Mouse (Mus musculus) embryonic facial prominence, embryonic 13.5 days (tissue): Measurements from ENCODE around the gene Srebf2. TPM values are rescaled to one million over a fixed set of nuclear protein-coding genes. Genes with fewer than 3 reads are reported as not detected.

Experiments used
- ATAC-seq: fragments of 200-750 bp; cut with Nextera tagmentation; 2 replicates; pipeline ENCODE4 v1.8.0; 2017; ENCODE audit warnings: low read depth; ENCODE audit not compliant: insufficient number of reproducible peaks, insufficient read depth, low FRiP score, low TSS enrichment
- H3K27ac ChIP-seq: fragments of 300-500 bp; sonication (generic); 2 replicates; pipeline ENCODE4 v1.5.1; 2015; ENCODE audit warnings: moderate library complexity, mild to moderate bottlenecking, inconsistent platforms
- H3K27me3 ChIP-seq: fragments of 300-500 bp; sonication (generic); 2 replicates; pipeline ENCODE4 v1.6.1; 2015; ENCODE audit warnings: mild to moderate bottlenecking, inconsistent platforms
- H3K36me3 ChIP-seq: fragments of 300-500 bp; sonication (generic); 2 replicates; pipeline ENCODE4 v1.6.1; 2015; ENCODE audit warnings: mild to moderate bottlenecking, inconsistent platforms
- H3K4me1 ChIP-seq: fragments of 300-500 bp; sonication (generic); 2 replicates; pipeline ENCODE4 v1.6.1; 2015; ENCODE audit warnings: inconsistent platforms
- H3K4me2 ChIP-seq: fragments of 300-500 bp; sonication (generic); 2 replicates; pipeline ENCODE4 v1.6.1; 2015; ENCODE audit warnings: moderate library complexity, mild to moderate bottlenecking, inconsistent platforms
- H3K4me3 ChIP-seq: fragments of 300-500 bp; sonication (generic); 2 replicates; pipeline ENCODE4 v1.5.1; 2015; ENCODE audit warnings: mild to moderate bottlenecking, inconsistent platforms
- H3K9ac ChIP-seq: fragments of 300-500 bp; sonication (generic); 2 replicates; pipeline ENCODE4 v1.6.1; 2015; ENCODE audit warnings: mild to moderate bottlenecking, inconsistent platforms
- H3K9me3 ChIP-seq: fragments of 300-500 bp; sonication (generic); 2 replicates; pipeline ENCODE4 v1.6.1; 2016; ENCODE audit warnings: inconsistent platforms
- WGBS: fragments of 180-500 bp; shearing (Covaris S2); methylation state at CpG from one replicate; pipeline ENCODE4 v1.1.7; 2015; ENCODE audit warnings: mixed read lengths; 5-methylcytosine and 5-hydroxymethylcytosine counted together
- polyA plus RNA-seq: library from polyadenylated mRNA; unstranded; fragments of >200 nt; fragmentation: Nextera tagmentation; extraction: Ambion mirVana; gene quantifications from 2 replicates; pipeline ENCODE4 v1.2.1, GENCODE M21; 2015

Srebf2 gene
- polyA plus RNA-seq, 1 experiment from 2014 or later, result 160 TPM

GRCm38 (mm10) chr15:82185062-82185783 lies 38.2 kb downstream of the Srebf2 start:
- Histone ChIP-seq H3K4me1 (no peaks in the 10 kb centered on the region), H3K36me3 (peaks cover 100% of the 10 kb centered on the region), H3K27ac (no peak overlapping the region), H3K9ac (0 out of 2 replicates have a peak overlapping the region, but pooled peaks have one; percentile 0), H3K27me3 (no peaks in the 10 kb centered on the region), H3K4me2 (no peak overlapping the region), H3K9me3 (peaks cover 8% of the 10 kb centered on the region; the same call in 1 of the 2 replicates), H3K4me3 (no peak overlapping the region)
- WGBS, result 92% methylated on average over 14 of the region's 14 CpGs
- no peak for ATAC-seq

DNA sequence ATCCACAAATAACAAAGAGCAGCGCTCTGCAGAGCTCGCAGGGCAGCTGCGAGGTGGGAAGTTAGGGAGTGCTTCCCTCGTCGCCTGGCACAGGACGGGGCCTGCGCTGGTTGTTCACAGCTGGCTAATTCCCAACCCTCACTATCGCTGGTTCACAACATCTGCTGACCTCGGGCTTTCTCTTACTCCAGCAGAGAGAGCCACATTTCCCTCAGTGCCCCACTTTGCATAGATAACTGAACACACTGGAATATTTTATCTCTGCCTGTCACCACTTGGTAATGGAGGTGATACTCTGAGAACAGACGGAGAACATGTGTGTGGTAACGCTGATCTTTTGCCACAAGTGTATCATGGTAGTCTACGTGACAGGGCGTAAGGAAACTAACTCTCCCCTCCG lies 39.1 kb downstream of the Srebf2 start:
- Histone ChIP-seq H3K4me3 (no peak overlapping the region), H3K9me3 (peaks cover 8% of the 10 kb centered on the region; the same call in 1 of the 2 replicates), H3K4me2 (no peak overlapping the region), H3K9ac (no peak overlapping the region), H3K27ac (no peak overlapping the region), H3K36me3 (peaks cover 98% of the 10 kb centered on the region), H3K4me1 (no peaks in the 10 kb centered on the region), H3K27me3 (no peaks in the 10 kb centered on the region)
- WGBS, result 83% methylated on average over 14 of the region's 14 CpGs
- no peak for ATAC-seq

GRCm38 (mm10) chr15:82186931-82187330 lies 40.0 kb downstream of the Srebf2 start:
- WGBS, result 94% methylated on average over 5 of the region's 5 CpGs

DNA sequence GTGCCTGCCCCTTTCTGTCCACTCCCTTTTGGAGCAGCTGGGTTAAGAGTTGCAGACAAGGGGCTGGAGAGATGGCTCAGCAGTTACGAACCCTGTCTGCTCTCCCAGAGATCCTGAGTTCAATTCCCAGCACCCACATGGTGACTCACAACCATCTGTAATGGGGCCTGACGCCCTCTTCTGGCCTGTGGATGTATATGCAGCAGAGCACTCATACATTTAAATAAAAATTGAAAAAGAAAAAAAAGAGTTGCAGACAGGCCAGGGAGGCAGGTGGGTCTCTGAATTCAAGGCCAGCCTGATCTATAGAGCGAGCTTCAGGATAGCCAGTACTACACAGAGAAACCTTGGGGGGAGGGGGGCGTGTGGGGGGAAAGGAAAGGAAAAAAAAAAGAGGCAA lies 40.4 kb downstream of the Srebf2 start:
- H3K27ac ChIP-seq, result no peak overlapping the region
- peaks cover 98% of the 10 kb centered on the region for H3K36me3 ChIP-seq
- H3K4me3 ChIP-seq, result no peak overlapping the region
- H3K9me3 ChIP-seq, result peaks cover under 1% of the 10 kb centered on the region; the same call in 1 of the 2 replicates
- no peak overlapping the region for H3K4me2 ChIP-seq
- H3K27me3 ChIP-seq, result no peaks in the 10 kb centered on the region
- H3K9ac ChIP-seq, result no peak overlapping the region
- WGBS, result 75% methylated on average over 4 of the region's 4 CpGs
- H3K4me1 ChIP-seq, result no peaks in the 10 kb centered on the region
- ATAC-seq, result no peak

More at GRCm38 (mm10) chr15:82186931-82187330, 40.0 kb downstream of the Srebf2 start:
- Histone ChIP-seq H3K9me3 (peaks cover 6% of the 10 kb centered on the region; the same call in 1 of the 2 replicates), H3K27me3 (no peaks in the 10 kb centered on the region), H3K36me3 (peaks cover 98% of the 10 kb centered on the region), H3K4me3 (no peak overlapping the region), H3K4me2 (no peak overlapping the region), H3K9ac (no peak overlapping the region), H3K4me1 (no peaks in the 10 kb centered on the region), H3K27ac (no peak overlapping the region)
- no peak for ATAC-seq

- no peak overlapping the region for H3K4me3 ChIP-seq
- WGBS, result 77% methylated on average over 1 of the region's 1 CpGs
These were observed 40.9 kb downstream of the Srebf2 start for GRCm38 (mm10) chr15:82187924-82188323.

DNA sequence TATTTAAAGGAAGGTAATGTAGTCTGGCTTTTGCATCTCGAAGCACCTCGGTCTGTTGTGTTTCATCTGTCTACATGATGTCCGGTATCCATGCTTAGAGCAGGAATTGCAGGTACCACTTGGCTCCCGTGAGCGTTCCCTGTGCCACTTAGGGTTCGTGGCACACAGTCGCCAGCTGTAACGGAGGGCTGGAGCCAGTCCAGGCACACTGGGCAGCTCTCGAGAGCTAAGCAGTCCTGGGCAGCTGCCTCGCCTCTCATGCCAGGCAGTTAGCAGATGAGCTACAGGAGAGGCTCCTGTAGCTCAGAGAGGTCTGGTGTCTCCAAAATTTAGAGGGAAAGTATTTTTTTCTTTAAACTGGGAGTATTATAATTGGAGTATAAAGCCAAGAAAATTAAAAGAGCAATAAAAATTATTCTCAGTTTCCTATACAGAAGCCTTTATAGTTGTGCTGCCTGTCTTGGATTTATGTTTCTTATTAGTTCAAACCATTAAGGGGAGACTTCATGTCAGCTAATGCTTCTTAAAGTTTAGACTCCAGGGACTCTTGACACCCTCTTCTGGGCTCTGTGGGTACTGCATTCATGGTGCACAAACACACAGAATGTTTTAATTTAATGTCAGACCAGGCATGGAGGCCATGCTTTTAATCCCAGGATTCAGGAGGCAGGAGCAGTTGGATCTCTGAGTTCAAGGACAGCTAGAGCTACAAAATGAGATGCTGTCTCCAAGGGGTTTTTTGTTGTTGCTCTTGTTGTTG lies 41.7 kb downstream of the Srebf2 start:
- H3K4me3 ChIP-seq, result no peak overlapping the region
- H3K27ac ChIP-seq, result no peak overlapping the region
- 95% methylated on average over 10 of the region's 10 CpGs for WGBS
- no peak for ATAC-seq
- H3K4me1 ChIP-seq, result no peaks in the 10 kb centered on the region
- no peaks in the 10 kb centered on the region for H3K9me3 ChIP-seq
- no peak overlapping the region for H3K4me2 ChIP-seq
- no peak overlapping the region for H3K9ac ChIP-seq
- no peaks in the 10 kb centered on the region for H3K27me3 ChIP-seq
- peaks cover 97% of the 10 kb centered on the region for H3K36me3 ChIP-seq

More at GRCm38 (mm10) chr15:82187924-82188323, 40.9 kb downstream of the Srebf2 start:
- Histone ChIP-seq H3K4me2 (no peak overlapping the region), H3K9ac (no peak overlapping the region), H3K4me1 (no peaks in the 10 kb centered on the region), H3K27me3 (no peaks in the 10 kb centered on the region), H3K27ac (no peak overlapping the region), H3K36me3 (peaks cover 98% of the 10 kb centered on the region), H3K9me3 (no peaks in the 10 kb centered on the region)
- no peak for ATAC-seq

DNA sequence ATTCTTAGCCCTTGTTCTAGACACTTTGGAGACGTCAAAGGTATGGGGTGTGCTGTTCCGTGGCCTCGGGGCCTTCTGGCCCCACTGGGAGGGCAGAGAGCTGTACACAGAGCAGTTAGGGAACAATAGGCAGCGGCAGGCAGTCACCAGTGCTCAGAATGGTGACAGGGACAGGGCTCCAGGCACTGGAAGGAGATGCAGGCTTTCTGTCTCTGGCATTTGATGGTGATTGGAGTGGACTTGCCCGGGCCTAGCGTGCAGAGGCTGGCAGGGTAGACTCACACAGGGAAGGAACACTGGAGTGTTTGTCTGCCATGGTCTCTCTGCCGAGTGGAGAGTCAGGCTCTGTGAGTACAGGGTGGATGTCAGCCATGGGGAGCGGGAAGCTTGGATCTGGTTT lies 45.6 kb downstream of the Srebf2 start:
- H3K9me3 ChIP-seq, result no peaks in the 10 kb centered on the region
- no peak for ATAC-seq
- no peaks in the 10 kb centered on the region for H3K27me3 ChIP-seq
- H3K4me1 ChIP-seq, result no peaks in the 10 kb centered on the region
- peak overlapping the region; percentile 11; the same call in 1 of the 2 replicates for H3K9ac ChIP-seq
- H3K4me2 ChIP-seq, result no peak overlapping the region
- H3K36me3 ChIP-seq, result peaks cover 97% of the 10 kb centered on the region
- WGBS, result 60% methylated on average over 8 of the region's 8 CpGs
- no peak overlapping the region for H3K27ac ChIP-seq
- no peak overlapping the region for H3K4me3 ChIP-seq

GRCm38 (mm10) chr15:82196300-82196699 lies 49.3 kb downstream of the Srebf2 start:
- Histone ChIP-seq H3K27ac (no peak overlapping the region), H3K4me3 (no peak overlapping the region), H3K4me1 (no peaks in the 10 kb centered on the region), H3K4me2 (no peak overlapping the region), H3K9ac (no peak overlapping the region), H3K9me3 (no peaks in the 10 kb centered on the region), H3K27me3 (no peaks in the 10 kb centered on the region), H3K36me3 (peaks cover 98% of the 10 kb centered on the region)
- 88% methylated on average over 12 of the region's 12 CpGs for WGBS
- no peak for ATAC-seq

GRCm38 (mm10) chr15:82197246-82197750 lies 50.3 kb downstream of the Srebf2 start:
- H3K9me3 ChIP-seq, result no peaks in the 10 kb centered on the region
- no peaks in the 10 kb centered on the region for H3K27me3 ChIP-seq
- no peak for ATAC-seq
- 91% methylated on average over 10 of the region's 10 CpGs for WGBS
- no peak overlapping the region for H3K4me2 ChIP-seq
- H3K4me1 ChIP-seq, result no peaks in the 10 kb centered on the region
- H3K4me3 ChIP-seq, result no peak overlapping the region
- no peak overlapping the region for H3K9ac ChIP-seq
- H3K36me3 ChIP-seq, result peaks cover 98% of the 10 kb centered on the region
- no peak overlapping the region for H3K27ac ChIP-seq

GRCm38 (mm10) chr15:82197937-82198336 lies 51.0 kb downstream of the Srebf2 start:
- H3K4me2 ChIP-seq, result no peak overlapping the region
- H3K9me3 ChIP-seq, result no peaks in the 10 kb centered on the region
- H3K4me1 ChIP-seq, result no peaks in the 10 kb centered on the region
- H3K36me3 ChIP-seq, result peaks cover 98% of the 10 kb centered on the region
- no peak for ATAC-seq
- H3K27me3 ChIP-seq, result no peaks in the 10 kb centered on the region
- H3K9ac ChIP-seq, result no peak overlapping the region
- no peak overlapping the region for H3K27ac ChIP-seq
- H3K4me3 ChIP-seq, result no peak overlapping the region
- 93% methylated on average over 11 of the region's 11 CpGs for WGBS

GRCm38 (mm10) chr15:82198342-82198741 lies 51.4 kb downstream of the Srebf2 start:
- Histone ChIP-seq H3K9ac (no peak overlapping the region), H3K27ac (no peak overlapping the region), H3K27me3 (no peaks in the 10 kb centered on the region), H3K9me3 (no peaks in the 10 kb centered on the region), H3K4me2 (no peak overlapping the region), H3K4me1 (no peaks in the 10 kb centered on the region), H3K36me3 (peaks cover 98% of the 10 kb centered on the region), H3K4me3 (no peak overlapping the region)
- no peak for ATAC-seq
- WGBS, result 90% methylated on average over 7 of the region's 7 CpGs
